Mouse (Mus musculus): ENCODE results near the gene Hlcs. TPM values are rescaled to one million over a fixed set of nuclear protein-coding genes. Genes with fewer than 3 reads are reported as not detected.

Hlcs gene
- polyA plus RNA-seq, 1 experiment: 6.9 TPM

GRCm38 (mm10) chr16:94205528-94206484 is 107.6 kb downstream of the Hlcs start:
- DNase-seq: peak; percentile 37
- TF ChIP-seq CTCF (conservative IDR thresholded peaks at IDR 0.05; ENCODE audit: insufficient read depth, insufficient read length, low read depth, low read length) (no peak), POLR2A (IDR thresholded peaks at IDR 0.05; ENCODE audit: low read depth, low read length) (no peak)
- H3K4me1 ChIP-seq (ENCODE audit: control insufficient read depth, insufficient read depth, low read length): no peaks in the 10 kb centered on the region
- WGBS: 45% methylated on average over 26 of the region's 26 CpGs
- H3K27ac ChIP-seq (ENCODE audit: insufficient read depth, low read depth, low read length): no peak overlapping the region
- no peak overlapping the region for H3K4me3 ChIP-seq (ENCODE audit: insufficient read depth, low read depth, low read length)
- no peaks in the 10 kb centered on the region for H3K27me3 ChIP-seq (replicated peaks; ENCODE audit: control insufficient read depth, insufficient read depth, low read length)
- H3K36me3 ChIP-seq (ENCODE audit: control insufficient read depth, insufficient read depth, low read length): no peaks in the 10 kb centered on the region

DNA sequence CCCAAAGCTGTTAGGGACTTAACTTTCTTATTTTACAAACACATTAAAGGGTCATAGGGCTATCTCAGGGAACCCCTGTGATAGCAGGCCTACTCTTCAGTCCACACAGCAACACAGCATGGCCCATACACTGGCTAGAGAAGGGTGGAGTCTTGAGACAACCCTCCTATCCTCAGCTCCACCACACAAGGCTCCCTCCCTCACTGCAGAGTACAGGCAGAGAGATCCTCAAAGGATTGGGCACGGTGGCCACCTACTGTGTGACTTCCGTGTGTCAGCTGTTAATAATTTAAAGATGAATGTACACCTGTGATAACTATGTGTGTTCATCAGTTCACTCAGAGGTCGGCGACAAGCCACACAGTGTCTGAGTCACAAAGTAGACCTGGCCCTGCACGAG is 112.0 kb downstream of the Hlcs start:
- Histone ChIP-seq H3K36me3 (ENCODE audit: control insufficient read depth, insufficient read depth, low read length) (no peaks in the 10 kb centered on the region), H3K4me3 (ENCODE audit: insufficient read depth, low read depth, low read length) (no peak overlapping the region), H3K4me1 (ENCODE audit: control insufficient read depth, insufficient read depth, low read length) (no peaks in the 10 kb centered on the region), H3K27ac (ENCODE audit: insufficient read depth, low read depth, low read length) (no peak overlapping the region), H3K27me3 (replicated peaks; ENCODE audit: control insufficient read depth, insufficient read depth, low read length) (no peaks in the 10 kb centered on the region)
- TF ChIP-seq POLR2A (IDR thresholded peaks at IDR 0.05; ENCODE audit: low read depth, low read length) (no peak), CTCF (conservative IDR thresholded peaks at IDR 0.05; ENCODE audit: insufficient read depth, insufficient read length, low read depth, low read length) (no peak)
- WGBS: 84% methylated on average over 5 of the region's 5 CpGs
- DNase-seq: no peak

DNA sequence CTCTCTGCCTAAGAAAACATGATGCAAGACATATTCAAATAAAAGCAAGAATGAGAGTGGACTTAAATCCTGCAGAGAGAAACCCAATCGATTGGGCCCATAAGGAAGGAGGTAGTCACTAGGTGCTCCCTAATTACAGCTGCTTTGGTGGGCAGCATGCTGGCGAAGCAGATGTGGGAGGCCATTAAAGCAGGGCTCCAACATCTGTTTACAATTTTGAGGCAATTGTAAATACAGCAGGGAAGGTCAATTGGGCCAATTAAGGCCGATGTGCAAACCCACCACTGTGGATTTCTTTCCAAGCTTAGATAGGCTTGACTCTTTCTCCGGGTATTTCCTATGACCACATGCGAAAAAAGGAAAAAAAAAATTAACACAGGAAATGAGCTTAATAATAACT is 117.5 kb downstream of the Hlcs start:
- WGBS: 59% methylated on average over 5 of the region's 5 CpGs
- no peak overlapping the region for H3K4me3 ChIP-seq (ENCODE audit: insufficient read depth, low read depth, low read length)
- no peaks in the 10 kb centered on the region for H3K4me1 ChIP-seq (ENCODE audit: control insufficient read depth, insufficient read depth, low read length)
- DNase-seq: no peak
- TF ChIP-seq CTCF (conservative IDR thresholded peaks at IDR 0.05; ENCODE audit: insufficient read depth, insufficient read length, low read depth, low read length) (no peak), POLR2A (IDR thresholded peaks at IDR 0.05; ENCODE audit: low read depth, low read length) (no peak)
- no peaks in the 10 kb centered on the region for H3K36me3 ChIP-seq (ENCODE audit: control insufficient read depth, insufficient read depth, low read length)
- H3K27me3 ChIP-seq (replicated peaks; ENCODE audit: control insufficient read depth, insufficient read depth, low read length): no peaks in the 10 kb centered on the region
- H3K27ac ChIP-seq (ENCODE audit: insufficient read depth, low read depth, low read length): no peak overlapping the region

- Histone ChIP-seq H3K4me3 (ENCODE audit: insufficient read depth, low read depth, low read length) (peak overlapping the region; percentile 18; the same call in 1 of the 2 replicates), H3K36me3 (ENCODE audit: control insufficient read depth, insufficient read depth, low read length) (no peaks in the 10 kb centered on the region), H3K27ac (ENCODE audit: insufficient read depth, low read depth, low read length) (no peak overlapping the region), H3K4me1 (ENCODE audit: control insufficient read depth, insufficient read depth, low read length) (no peaks in the 10 kb centered on the region), H3K27me3 (replicated peaks; ENCODE audit: control insufficient read depth, insufficient read depth, low read length) (no peaks in the 10 kb centered on the region)
- TF ChIP-seq CTCF (conservative IDR thresholded peaks at IDR 0.05; ENCODE audit: insufficient read depth, insufficient read length, low read depth, low read length) (no peak), POLR2A (IDR thresholded peaks at IDR 0.05; ENCODE audit: low read depth, low read length) (no peak)
- WGBS: 33% methylated on average over 25 of the region's 25 CpGs
- DNase-seq: peak; percentile 24
Observed at GRCm38 (mm10) chr16:94191379-94192315, 121.7 kb downstream of the Hlcs start.

DNA sequence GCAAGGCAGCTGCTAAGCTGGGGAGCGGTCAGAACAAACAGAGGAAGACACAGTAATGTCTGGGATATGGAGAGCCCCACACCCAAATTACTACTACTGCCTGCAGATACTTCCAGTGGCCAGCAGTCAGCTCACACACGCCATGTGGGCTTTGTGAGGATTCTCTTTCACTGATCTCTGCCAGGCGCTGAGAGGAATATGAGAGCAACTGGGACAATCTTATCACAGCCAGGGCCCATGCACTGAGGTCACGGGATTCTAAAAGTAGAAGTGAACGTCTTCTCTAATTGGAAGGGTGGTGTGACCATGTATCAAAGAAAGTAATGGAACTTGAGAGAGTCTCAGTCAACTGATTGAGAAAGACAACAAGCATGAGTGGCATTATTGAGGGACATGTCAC is 123.1 kb downstream of the Hlcs start:
- Histone ChIP-seq H3K27ac (ENCODE audit: insufficient read depth, low read depth, low read length) (no peak overlapping the region), H3K27me3 (replicated peaks; ENCODE audit: control insufficient read depth, insufficient read depth, low read length) (no peaks in the 10 kb centered on the region), H3K36me3 (ENCODE audit: control insufficient read depth, insufficient read depth, low read length) (no peaks in the 10 kb centered on the region), H3K4me3 (ENCODE audit: insufficient read depth, low read depth, low read length) (no peak overlapping the region), H3K4me1 (ENCODE audit: control insufficient read depth, insufficient read depth, low read length) (no peaks in the 10 kb centered on the region)
- TF ChIP-seq POLR2A (IDR thresholded peaks at IDR 0.05; ENCODE audit: low read depth, low read length) (no peak), CTCF (conservative IDR thresholded peaks at IDR 0.05; ENCODE audit: insufficient read depth, insufficient read length, low read depth, low read length) (no peak)
- DNase-seq: no peak
- WGBS: 98% methylated on average over 5 of the region's 5 CpGs

DNA sequence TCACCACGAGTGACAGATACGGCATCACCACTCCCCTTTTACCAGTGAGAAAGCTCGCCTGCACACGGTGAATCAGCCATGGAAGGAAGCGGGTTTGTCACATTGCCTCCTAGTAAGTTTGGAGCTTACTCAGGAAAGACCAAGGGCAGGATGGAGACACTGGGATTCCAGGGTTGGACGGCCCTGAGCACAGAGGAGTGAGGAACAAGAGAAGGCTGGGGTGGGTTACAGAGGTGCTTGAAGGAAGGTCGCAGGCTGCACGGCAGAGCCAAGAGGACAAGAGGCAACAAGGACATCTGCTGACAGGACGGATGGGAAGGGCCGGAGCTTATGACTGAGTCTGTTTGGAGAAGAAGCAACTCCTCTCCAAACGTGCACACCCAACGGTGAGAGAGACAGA is 126.8 kb downstream of the Hlcs start:
- Histone ChIP-seq H3K4me1 (ENCODE audit: control insufficient read depth, insufficient read depth, low read length) (no peaks in the 10 kb centered on the region), H3K27ac (ENCODE audit: insufficient read depth, low read depth, low read length) (no peak overlapping the region), H3K36me3 (ENCODE audit: control insufficient read depth, insufficient read depth, low read length) (no peaks in the 10 kb centered on the region), H3K27me3 (replicated peaks; ENCODE audit: control insufficient read depth, insufficient read depth, low read length) (no peaks in the 10 kb centered on the region), H3K4me3 (ENCODE audit: insufficient read depth, low read depth, low read length) (no peak overlapping the region)
- DNase-seq: no peak
- WGBS: 80% methylated on average over 12 of the region's 12 CpGs
- TF ChIP-seq POLR2A (IDR thresholded peaks at IDR 0.05; ENCODE audit: low read depth, low read length) (no peak), CTCF (conservative IDR thresholded peaks at IDR 0.05; ENCODE audit: insufficient read depth, insufficient read length, low read depth, low read length) (no peak)

Measured in kidney, adult 2 months (tissue).